Mouse (Mus musculus): ENCODE results near the gene Nectin1. TPM values are rescaled to one million over a fixed set of nuclear protein-coding genes. Genes with fewer than 3 reads are reported as not detected.

Gene Nectin1
- total RNA-seq, 2 experiments from 2014 or later: 7.0 to 9.5 TPM

DNA sequence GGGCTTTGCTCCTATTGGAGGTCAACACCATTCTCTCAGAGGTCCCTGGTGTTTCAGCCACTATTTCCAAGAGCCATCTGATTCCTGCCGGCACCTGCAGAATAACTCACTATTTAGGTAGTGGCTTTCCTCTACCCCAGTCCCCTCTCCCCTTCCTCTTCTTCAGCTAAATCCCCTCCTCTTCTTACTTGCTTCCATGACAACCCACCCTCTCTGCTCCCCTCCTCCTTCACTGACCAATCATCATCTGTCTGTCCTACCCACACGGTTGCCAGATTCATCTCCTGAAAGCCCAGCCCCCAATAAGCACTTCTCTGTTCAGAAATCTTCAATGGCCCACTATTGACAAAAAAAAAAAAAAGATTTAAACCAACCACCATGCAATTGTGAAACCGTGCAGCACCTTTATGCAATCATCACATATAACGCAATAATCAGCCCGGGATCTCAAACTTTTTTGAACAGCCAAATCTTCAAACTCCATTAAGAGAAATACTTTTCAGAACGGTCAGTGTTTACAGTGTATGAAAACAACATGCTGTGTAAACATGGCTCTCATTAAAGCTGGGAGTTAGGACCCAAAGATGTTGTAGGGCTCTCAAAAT is 5.2 kb upstream of the Nectin1 start:
- intact Hi-C loops (cut with DNase I): no loop called here
- no peak for DNase-seq

GRCm38 (mm10) chr9:43741277-43741676 is 2.5 kb upstream of the Nectin1 start:
- no peak for DNase-seq
- intact Hi-C loops (cut with DNase I): loop anchor here (5.0 kb wide), 2 partner anchors 176 to 404 kb away; no protein-coding TSS in a partner anchor

DNA sequence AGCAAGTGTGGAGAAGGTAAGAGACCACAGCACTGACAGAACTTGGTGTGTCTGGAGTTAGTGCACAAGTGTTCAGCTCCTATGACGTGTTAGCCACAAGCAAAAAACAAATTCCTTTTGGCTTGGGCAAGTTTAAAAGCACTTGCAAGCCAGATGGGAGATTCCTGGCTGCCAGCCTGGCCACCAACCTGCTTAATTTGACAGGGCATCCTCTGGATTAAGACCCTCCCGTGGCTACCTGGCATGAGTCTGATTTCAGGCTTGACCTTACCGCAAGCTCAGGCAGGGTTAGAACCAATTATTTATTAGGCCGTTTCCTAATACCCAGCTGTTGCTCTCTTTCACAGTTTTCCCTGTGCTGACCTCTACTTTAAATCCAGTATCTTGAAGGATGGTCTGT is 1.7 kb upstream of the Nectin1 start:
- DNase-seq: no peak
- intact Hi-C loops (cut with DNase I): loop anchor here (5.0 kb wide), 2 partner anchors 175 to 405 kb away; no protein-coding TSS in a partner anchor

GRCm38 (mm10) chr9:43742902-43743646 is 710 bp upstream of the Nectin1 start:
- intact Hi-C loops (cut with DNase I): loop anchor here (1.0 to 5.0 kb wide), 4 partner anchors 59 to 406 kb away; no protein-coding TSS in a partner anchor
- peak; percentile 82 to 88 for DNase-seq

DNA sequence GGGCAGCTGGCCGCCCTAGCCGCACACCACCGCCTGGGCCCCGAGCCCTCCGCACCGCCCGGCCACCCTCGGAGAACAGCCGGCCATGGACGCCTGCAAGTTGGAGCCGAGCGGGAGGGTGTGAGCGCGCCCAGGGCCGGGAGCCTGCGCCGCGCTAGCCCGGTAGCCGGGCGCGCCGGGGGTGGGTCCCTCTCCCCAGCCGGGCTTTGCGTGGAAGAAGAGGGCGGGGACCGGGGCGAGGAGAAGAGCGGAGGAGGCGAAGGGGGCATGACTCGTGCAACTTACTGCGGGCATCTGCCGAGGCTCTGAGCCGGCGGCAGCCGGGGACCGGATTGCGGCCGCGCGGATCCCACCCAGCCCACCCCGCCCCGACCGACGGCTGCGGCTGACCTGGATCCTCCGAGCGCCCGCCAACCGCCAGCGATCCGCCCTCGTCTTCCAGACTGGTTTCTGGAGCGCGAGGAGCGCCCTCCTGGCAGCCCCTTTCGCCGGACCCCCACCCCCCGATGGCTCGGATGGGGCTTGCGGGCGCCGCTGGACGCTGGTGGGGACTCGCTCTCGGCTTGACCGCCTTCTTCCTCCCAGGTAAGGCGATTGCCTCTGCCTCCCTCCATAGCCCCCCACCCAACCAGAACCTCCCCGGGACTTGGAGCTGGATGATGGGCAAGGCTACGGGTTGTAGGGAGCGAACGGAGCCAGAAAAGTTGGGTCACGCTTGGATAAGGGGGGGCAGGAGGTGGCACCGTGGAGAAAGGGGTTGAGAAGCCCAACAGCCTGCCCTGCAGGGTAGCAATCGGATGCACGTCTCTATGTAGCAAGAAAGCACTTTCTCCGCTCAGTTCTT is 576 bp downstream of the Nectin1 start:
- intact Hi-C loops (cut with DNase I): loop anchor here (5.0 kb wide), 2 partner anchors 173 to 407 kb away; no protein-coding TSS in a partner anchor

GRCm38 (mm10) chr9:43745051-43745792 is 1.4 kb downstream of the Nectin1 start:
- DNase-seq: peak; percentile 26 to 28
- intact Hi-C loops (cut with DNase I): no loop called here

More for the DNA sequence above, 576 bp downstream of the Nectin1 start:
- peak in 1 of 2 experiments; percentile 29 for DNase-seq

DNA sequence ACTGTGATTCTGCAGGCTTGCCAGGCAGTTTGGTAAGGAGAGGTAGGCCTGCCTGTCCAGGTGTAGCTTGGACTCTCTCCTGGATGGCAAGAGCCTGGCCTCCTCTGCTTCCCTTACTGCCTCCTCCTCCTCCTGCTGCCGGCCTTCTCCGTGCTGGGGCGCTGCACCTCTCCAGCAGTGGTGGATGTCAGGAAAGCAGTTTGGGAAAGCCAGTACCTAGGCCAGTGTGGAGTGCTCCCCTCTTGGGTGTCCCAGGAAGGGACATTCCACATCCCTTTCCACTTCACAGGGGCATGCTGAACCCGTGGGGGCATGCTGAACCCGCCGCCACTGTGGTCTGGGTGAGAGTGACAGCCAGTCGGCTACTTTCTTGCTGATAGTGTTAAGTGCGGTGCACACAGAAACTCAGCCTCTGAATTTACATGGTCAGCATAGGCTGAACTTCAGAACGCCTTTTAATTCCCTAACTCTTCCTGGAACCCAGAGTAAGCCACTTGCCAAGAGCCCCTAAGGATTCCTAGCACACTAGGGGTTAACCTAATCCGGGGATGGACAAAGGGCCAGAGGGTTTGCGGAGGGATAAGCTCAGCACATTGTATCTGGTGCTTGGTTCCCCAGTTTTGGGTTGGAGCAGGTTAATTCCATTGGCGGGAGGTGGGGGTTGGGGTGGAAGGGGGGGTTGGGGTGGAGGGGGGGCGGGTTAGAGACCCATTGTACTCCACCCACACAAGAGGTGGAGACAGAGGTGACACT is 2.3 kb downstream of the Nectin1 start:
- DNase-seq: no peak
- intact Hi-C loops (cut with DNase I): no loop called here

DNA sequence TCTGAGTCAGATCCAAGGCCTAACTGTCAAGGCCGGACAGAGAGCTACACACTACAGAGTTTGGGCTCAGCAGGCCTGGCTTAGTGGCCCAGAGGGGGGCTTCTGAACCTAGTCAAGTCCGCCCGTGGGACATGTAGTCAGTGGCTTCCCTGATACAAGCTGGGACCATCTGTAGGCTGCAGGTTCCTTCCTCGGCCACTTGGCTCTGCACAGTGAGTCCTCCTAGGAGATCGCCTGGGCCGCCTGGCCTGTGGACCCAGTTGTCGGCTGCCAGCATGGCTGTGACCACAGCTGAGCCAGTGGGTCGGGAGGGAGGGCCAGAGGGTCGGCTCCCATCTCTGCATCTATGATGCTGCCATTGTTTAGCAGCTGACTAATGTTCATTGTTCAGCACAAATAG is 3.9 kb downstream of the Nectin1 start:
- no peak for DNase-seq
- intact Hi-C loops (cut with DNase I): no loop called here

GRCm38 (mm10) chr9:43748519-43748918 is 4.7 kb downstream of the Nectin1 start:
- intact Hi-C loops (cut with DNase I): no loop called here

GRCm38 (mm10) chr9:43750053-43750452 is 6.3 kb downstream of the Nectin1 start:
- no peak for DNase-seq
- intact Hi-C loops (cut with DNase I): no loop called here

More at GRCm38 (mm10) chr9:43748519-43748918, 4.7 kb downstream of the Nectin1 start:
- DNase-seq: no peak

GRCm38 (mm10) chr9:43751111-43751510 is 7.3 kb downstream of the Nectin1 start:
- DNase-seq: no peak
- intact Hi-C loops (cut with DNase I): no loop called here

DNA sequence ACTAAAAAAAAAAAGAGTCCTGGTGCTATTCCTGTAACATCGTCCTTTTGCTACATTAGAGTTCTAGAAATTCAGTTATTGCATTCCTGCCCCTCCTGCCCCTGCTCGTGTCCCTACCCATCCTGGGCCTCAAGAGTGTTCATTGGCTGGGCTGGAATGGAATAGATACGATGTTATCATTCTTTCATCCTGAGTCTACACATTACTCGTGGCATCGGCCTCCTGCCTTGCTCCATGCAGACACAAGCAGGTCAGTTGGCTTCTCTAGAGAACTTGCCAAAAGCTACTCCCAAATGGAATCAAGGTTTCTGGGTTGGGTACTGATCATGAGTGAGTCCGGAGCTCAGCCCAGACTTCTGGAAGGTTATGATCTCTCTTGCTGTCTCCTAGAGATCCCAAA is 9.7 kb downstream of the Nectin1 start:
- no peak for DNase-seq
- intact Hi-C loops (cut with DNase I): no loop called here

- no peak for DNase-seq
- intact Hi-C loops (cut with DNase I): no loop called here
These were observed 10.3 kb downstream of the Nectin1 start for GRCm38 (mm10) chr9:43754083-43754482.

- DNase-seq: no peak
- intact Hi-C loops (cut with DNase I): no loop called here
These were observed 11.0 kb downstream of the Nectin1 start for GRCm38 (mm10) chr9:43754768-43755197.

GRCm38 (mm10) chr9:43755464-43755863 is 11.7 kb downstream of the Nectin1 start:
- no peak for DNase-seq
- intact Hi-C loops (cut with DNase I): no loop called here

- intact Hi-C loops (cut with DNase I): no loop called here
- no peak for DNase-seq
These were observed 12.1 kb downstream of the Nectin1 start for GRCm38 (mm10) chr9:43755928-43756327.

- intact Hi-C loops (cut with DNase I): no loop called here
These were observed 13.4 kb downstream of the Nectin1 start for GRCm38 (mm10) chr9:43757225-43757624.

DNA sequence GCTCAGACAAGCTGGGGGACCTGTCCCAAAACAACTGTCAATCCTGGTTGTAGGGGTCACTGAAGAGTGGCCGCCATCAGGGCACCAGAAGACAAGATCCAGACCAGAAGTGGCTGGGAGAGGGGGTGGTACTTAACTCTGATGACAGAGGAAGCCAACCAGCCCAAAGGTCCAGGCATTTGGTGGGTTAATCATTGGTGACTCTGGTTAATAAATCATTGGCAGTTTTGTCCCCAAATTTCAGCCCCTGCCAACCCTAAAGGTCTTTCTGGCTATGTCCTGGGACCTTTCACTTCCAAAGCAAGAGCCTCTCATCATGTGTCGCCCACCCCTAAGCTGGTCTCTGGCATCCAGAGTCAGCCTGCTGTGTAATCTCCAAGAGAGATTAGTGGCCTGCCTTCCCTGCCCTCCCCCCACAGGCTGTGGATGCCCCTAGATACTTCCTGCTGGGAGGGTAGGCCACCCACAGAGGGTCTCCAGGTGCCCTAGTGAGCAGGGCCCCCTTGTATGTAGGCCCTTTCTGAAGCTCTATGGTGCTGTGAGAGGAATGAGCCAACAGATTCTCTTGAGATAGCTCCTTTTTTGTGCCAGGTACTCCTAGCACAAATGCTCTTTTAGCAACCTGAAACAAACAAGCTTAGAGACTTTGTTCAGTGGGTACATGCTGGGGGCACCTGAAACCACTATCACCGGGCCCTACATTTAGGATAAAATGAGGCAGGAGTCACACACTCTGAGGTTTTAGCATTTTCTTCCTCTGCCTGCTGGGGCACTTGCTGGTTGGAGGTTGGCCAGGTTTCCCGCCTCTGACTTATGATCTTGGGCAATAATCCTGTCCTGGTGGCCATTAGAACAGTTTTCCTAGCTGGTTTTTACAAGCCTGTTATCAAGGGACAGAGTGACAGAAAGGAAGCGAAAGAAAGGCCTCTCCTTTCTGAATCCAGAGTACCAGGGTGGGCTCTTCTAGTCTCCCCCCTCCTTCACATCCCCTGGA is 14.5 kb downstream of the Nectin1 start:
- intact Hi-C loops (cut with DNase I): no loop called here

More at GRCm38 (mm10) chr9:43757225-43757624, 13.4 kb downstream of the Nectin1 start:
- no peak for DNase-seq

More for the DNA sequence above, 14.5 kb downstream of the Nectin1 start:
- peak in 1 of 2 experiments; percentile 15 for DNase-seq

Data from heart, postnatal 10 days (tissue).